Mouse (Mus musculus): Measurements from ENCODE around the gene Zbtb7b. TPM values are rescaled to one million over a fixed set of nuclear protein-coding genes. Genes with fewer than 3 reads are reported as not detected.

Zbtb7b gene
- polyA plus RNA-seq, 1 experiment from 2014 or later, result 0.42 TPM

- Histone ChIP-seq H3K4me1 (ENCODE audit: control insufficient read depth, insufficient read depth, low read length) (peaks cover 20% of the 10 kb centered on the region), H3K27me3 (ENCODE audit: control insufficient read depth, insufficient read depth, low read length) (peaks cover 5% of the 10 kb centered on the region; the same call in 1 of the 2 replicates)
- 84% methylated on average over 10 of the region's 10 CpGs for WGBS
Observed at GRCm38 (mm10) chr3:89346815-89347540, 47.6 kb downstream of the Zbtb7b start.

DNA sequence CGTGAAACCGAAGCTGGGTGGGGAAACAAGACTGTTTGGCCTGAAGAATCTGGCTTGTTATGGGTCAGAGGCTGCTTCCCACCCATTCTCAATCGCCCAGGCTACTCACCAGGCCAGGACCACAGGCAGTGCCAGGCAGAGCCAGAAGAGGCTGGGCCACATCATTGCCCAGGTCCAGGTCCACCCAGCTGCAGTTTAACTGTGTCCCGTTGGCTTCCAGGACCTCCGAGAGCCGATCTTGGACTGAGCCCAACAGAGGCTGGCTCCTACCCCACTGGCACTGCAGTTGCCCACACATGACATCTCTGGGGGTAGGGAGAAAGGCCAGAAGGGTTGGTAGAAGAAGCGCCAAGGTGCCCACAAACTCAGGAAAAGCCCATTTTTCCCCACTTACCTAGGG, 51.3 kb downstream of the Zbtb7b start:
- Histone ChIP-seq H3K27me3 (ENCODE audit: control insufficient read depth, insufficient read depth, low read length) (peaks cover 5% of the 10 kb centered on the region; the same call in 1 of the 2 replicates), H3K4me1 (ENCODE audit: control insufficient read depth, insufficient read depth, low read length) (peaks cover 18% of the 10 kb centered on the region; the same call in 1 of the 2 replicates), H3K36me3 (ENCODE audit: control insufficient read depth, insufficient read depth, low read length) (peaks cover 21% of the 10 kb centered on the region; the same call in 1 of the 2 replicates), H3K27ac (replicated peaks; ENCODE audit: low read depth, low read length) (no peak overlapping the region), H3K9me3 (ENCODE audit: control insufficient read depth, low read length) (no peaks in the 10 kb centered on the region), H3K9ac (replicated peaks; ENCODE audit: low read length) (no peak overlapping the region), H3K4me2 (ENCODE audit: low read length) (no peak overlapping the region), H3K4me3 (replicated peaks; ENCODE audit: low read depth, low read length) (no peak overlapping the region)
- DNase-seq (no peak), ATAC-seq (ENCODE audit: low FRiP score, low TSS enrichment) (no peak)
- 87% methylated on average over 7 of the region's 7 CpGs for WGBS

More at GRCm38 (mm10) chr3:89346815-89347540, 47.6 kb downstream of the Zbtb7b start:
- H3K27ac ChIP-seq (replicated peaks; ENCODE audit: low read depth, low read length), result no peak overlapping the region
- H3K4me3 ChIP-seq (replicated peaks; ENCODE audit: low read depth, low read length), result no peak overlapping the region
- H3K9me3 ChIP-seq (ENCODE audit: control insufficient read depth, low read length), result no peaks in the 10 kb centered on the region
- ATAC-seq (ENCODE audit: low FRiP score, low TSS enrichment) (no peak), DNase-seq (no peak)
- H3K36me3 ChIP-seq (ENCODE audit: control insufficient read depth, insufficient read depth, low read length), result peaks cover 21% of the 10 kb centered on the region; the same call in 1 of the 2 replicates
- no peak overlapping the region for H3K4me2 ChIP-seq (ENCODE audit: low read length)
- H3K9ac ChIP-seq (replicated peaks; ENCODE audit: low read length), result no peak overlapping the region

DNA sequence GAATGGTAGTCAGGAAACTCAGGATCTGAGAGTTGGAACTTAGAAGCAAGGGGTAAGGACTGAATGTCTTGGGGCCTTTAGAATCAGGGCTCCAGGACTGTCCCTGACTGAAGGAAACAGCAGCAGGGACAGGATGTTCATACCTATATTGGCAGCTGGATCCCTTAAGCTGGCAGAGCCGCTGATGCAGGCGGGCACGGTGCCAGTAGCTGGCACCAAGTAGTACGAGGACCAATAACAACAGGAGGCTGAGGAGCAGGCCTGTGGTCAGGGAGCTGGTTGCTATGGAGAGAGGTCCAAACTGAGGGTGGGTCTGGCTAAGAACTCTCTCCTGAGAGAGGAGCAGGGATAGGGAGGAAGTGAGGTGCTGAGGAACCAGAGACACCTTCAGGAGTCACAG, 52.8 kb downstream of the Zbtb7b start:
- Histone ChIP-seq H3K4me1 (ENCODE audit: control insufficient read depth, insufficient read depth, low read length) (peaks cover 18% of the 10 kb centered on the region; the same call in 1 of the 2 replicates), H3K4me2 (ENCODE audit: low read length) (no peak overlapping the region), H3K27me3 (ENCODE audit: control insufficient read depth, insufficient read depth, low read length) (no peaks in the 10 kb centered on the region), H3K27ac (replicated peaks; ENCODE audit: low read depth, low read length) (no peak overlapping the region), H3K9ac (replicated peaks; ENCODE audit: low read length) (no peak overlapping the region), H3K36me3 (ENCODE audit: control insufficient read depth, insufficient read depth, low read length) (peaks cover 21% of the 10 kb centered on the region; the same call in 1 of the 2 replicates), H3K4me3 (replicated peaks; ENCODE audit: low read depth, low read length) (no peak overlapping the region), H3K9me3 (ENCODE audit: control insufficient read depth, low read length) (no peaks in the 10 kb centered on the region)
- DNase-seq (no peak), ATAC-seq (ENCODE audit: low FRiP score, low TSS enrichment) (no peak)
- WGBS, result 86% methylated on average over 4 of the region's 4 CpGs

- Histone ChIP-seq H3K4me1 (ENCODE audit: control insufficient read depth, insufficient read depth, low read length) (peaks cover 23% of the 10 kb centered on the region), H3K27ac (replicated peaks; ENCODE audit: low read depth, low read length) (no peak overlapping the region), H3K4me3 (replicated peaks; ENCODE audit: low read depth, low read length) (peak overlapping the region; percentile 33), H3K4me2 (ENCODE audit: low read length) (peak overlapping the region; percentile 68), H3K9ac (replicated peaks; ENCODE audit: low read length) (peak overlapping the region; percentile 48; the same call in 1 of the 2 replicates), H3K9me3 (ENCODE audit: control insufficient read depth, low read length) (no peaks in the 10 kb centered on the region), H3K27me3 (ENCODE audit: control insufficient read depth, insufficient read depth, low read length) (no peaks in the 10 kb centered on the region), H3K36me3 (ENCODE audit: control insufficient read depth, insufficient read depth, low read length) (peaks cover 20% of the 10 kb centered on the region; the same call in 1 of the 2 replicates)
- DNase-seq (peak; percentile 93), ATAC-seq (ENCODE audit: low FRiP score, low TSS enrichment) (peak; percentile 51; the same call in 1 of the 2 replicates)
- WGBS, result 2% methylated on average over 11 of the region's 11 CpGs
Observed at GRCm38 (mm10) chr3:89340465-89340864, 54.1 kb downstream of the Zbtb7b start.

DNA sequence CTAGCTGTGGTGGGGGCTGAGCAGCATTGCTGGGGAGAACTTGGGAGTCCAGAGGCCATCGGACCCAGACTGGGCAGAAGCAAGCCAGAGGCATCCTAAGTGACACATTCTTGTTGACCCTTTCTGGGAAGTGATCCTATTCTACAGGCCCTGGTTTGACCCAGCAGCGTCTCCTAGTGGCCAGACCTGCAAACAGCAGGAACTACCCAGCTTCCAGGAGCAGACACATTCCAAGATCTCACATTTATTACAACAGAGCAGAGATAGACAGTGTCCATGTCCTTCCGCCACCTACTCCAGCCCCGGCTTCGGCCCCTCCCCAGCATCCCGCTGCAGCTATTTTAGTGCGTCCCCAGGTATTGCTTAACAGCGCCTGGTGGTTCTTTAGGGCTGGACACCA, 55.2 kb downstream of the Zbtb7b start:
- no peak overlapping the region; the same call in 1 of the 2 replicates for H3K9ac ChIP-seq (replicated peaks; ENCODE audit: low read length)

DNA sequence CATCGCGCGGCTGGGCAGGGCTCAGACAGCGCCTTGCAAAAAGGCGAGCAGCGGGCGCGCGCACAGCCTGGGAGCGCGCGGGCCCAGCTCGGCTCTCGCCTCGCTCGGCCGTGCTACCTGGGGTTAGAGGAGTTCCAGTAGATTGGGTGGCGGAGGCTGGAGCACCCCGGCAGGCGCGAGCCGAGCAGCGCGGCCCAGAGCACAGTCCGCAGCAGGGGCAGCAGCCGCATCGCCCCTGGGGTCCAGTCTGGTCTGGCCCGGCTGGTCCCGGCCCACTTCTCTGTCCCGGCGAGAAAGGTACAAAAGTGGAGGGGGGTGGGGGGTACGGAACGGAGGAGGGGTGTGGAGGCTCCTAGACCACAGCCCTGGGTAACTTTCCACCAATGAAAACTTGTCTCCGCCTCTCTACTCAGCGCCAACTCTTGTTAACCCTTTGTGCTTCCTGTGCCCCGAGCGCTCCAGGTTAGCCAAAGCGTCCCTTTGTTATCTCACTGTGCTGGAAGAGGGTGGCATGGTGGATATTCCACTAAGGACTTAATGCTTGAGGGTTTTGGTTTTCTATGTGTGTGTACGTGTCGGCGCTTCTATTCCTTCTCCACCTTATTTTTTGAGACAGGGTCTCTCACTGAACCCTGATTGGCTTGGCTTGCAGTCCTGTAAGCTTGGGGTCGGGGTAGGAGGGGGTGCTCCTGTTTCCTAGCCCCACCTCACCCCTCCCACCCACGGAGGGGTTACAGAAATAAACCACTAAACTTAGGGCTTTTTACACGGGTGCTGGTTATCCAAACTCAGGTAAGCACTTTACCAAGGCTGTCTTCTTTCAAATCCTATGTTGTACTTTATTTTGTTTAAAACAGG, 56.6 kb downstream of the Zbtb7b start, which contains the start of gene Efna4:
Gene Efna4, minus strand, starts transcription at position 308 of the 858 bp plus-strand sequence.
- Histone ChIP-seq H3K4me1 (ENCODE audit: control insufficient read depth, insufficient read depth, low read length) (peaks cover 26% of the 10 kb centered on the region), H3K9me3 (ENCODE audit: control insufficient read depth, low read length) (no peaks in the 10 kb centered on the region), H3K4me3 (replicated peaks; ENCODE audit: low read depth, low read length) (peak within 1 kb of the TSS; percentile 77), H3K27me3 (ENCODE audit: control insufficient read depth, insufficient read depth, low read length) (no peaks in the 10 kb centered on the region), H3K27ac (replicated peaks; ENCODE audit: low read depth, low read length) (peak within 1 kb of the TSS; percentile 71), H3K9ac (replicated peaks; ENCODE audit: low read length) (peak within 1 kb of the TSS; percentile 85), H3K4me2 (ENCODE audit: low read length) (peak within 1 kb of the TSS; percentile 89), H3K36me3 (ENCODE audit: control insufficient read depth, insufficient read depth, low read length) (peaks cover 1% of the 10 kb centered on the region; the same call in 1 of the 2 replicates)
- under 1% methylated on average over 44 of the region's 44 CpGs for WGBS
- peak; percentile 74 for ATAC-seq (ENCODE audit: low FRiP score, low TSS enrichment)
- peak; percentile 82 for DNase-seq

More for the DNA sequence above, 55.2 kb downstream of the Zbtb7b start:
- 31% methylated on average over 8 of the region's 8 CpGs for WGBS
- DNase-seq, result peak; percentile 77
- peaks cover 23% of the 10 kb centered on the region for H3K4me1 ChIP-seq (ENCODE audit: control insufficient read depth, insufficient read depth, low read length)
- peaks cover 14% of the 10 kb centered on the region; the same call in 1 of the 2 replicates for H3K36me3 ChIP-seq (ENCODE audit: control insufficient read depth, insufficient read depth, low read length)
- no peaks in the 10 kb centered on the region for H3K9me3 ChIP-seq (ENCODE audit: control insufficient read depth, low read length)
- H3K4me3 ChIP-seq (replicated peaks; ENCODE audit: low read depth, low read length), result no peak overlapping the region
- H3K27ac ChIP-seq (replicated peaks; ENCODE audit: low read depth, low read length), result no peak overlapping the region
- peak overlapping the region; percentile 68; the same call in 1 of the 2 replicates for H3K4me2 ChIP-seq (ENCODE audit: low read length)
- no peaks in the 10 kb centered on the region for H3K27me3 ChIP-seq (ENCODE audit: control insufficient read depth, insufficient read depth, low read length)
- ATAC-seq (ENCODE audit: low FRiP score, low TSS enrichment), result no peak

DNA sequence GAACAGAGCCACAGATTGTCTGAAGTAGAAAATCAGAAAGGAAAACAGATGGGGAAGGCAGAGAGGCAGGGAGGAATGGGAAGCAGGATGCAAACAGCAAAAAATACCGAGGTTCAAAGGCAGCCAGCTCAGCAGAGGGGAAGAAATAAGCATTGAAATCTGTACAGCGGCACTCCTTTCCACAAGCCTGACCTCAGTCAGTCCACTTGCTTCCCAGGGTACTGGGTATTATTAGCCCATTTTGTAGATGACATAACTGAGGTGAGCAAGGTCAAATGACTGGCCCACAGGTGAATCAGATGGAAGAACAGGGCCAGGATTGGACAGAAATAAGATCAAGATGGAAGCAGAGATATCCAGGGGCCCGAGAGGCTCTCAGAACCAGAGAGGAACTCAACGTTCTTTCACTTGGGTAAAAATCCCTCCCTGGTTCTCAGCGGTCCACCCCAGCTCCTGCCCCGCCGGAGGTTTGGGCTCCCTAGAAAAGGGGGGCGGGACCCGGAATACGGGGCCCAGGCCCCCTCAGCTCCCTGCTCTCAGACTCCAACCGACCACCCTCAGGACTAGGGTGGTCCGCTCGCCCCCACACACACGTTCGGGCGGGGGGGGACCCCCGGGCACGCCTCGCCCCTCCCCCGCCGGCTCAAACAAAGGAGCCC, 57.4 kb downstream of the Zbtb7b start:
- peak; percentile 23 for DNase-seq

DNA sequence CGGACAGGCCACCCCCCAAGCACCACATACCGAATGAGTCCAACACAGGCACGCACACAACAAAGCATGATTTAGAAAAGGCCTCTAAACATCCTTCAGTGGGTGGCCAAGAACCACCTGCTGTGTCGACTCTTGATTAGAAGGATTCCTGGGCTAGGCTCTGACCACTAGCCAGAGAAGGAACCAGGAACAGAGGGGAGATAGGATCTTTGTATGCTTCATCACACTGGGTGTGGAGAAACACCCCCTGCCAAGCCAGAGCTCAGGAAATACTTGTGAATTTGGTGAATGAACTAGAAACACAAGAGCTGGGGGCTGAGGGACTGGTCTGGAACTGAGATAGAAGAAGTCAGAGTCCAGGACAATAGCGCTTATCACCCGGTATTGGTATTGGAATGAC, 58.0 kb downstream of the Zbtb7b start:
- Histone ChIP-seq H3K4me1 (ENCODE audit: control insufficient read depth, insufficient read depth, low read length) (peaks cover 40% of the 10 kb centered on the region), H3K4me2 (ENCODE audit: low read length) (peak overlapping the region; percentile 89), H3K9ac (replicated peaks; ENCODE audit: low read length) (peak overlapping the region; percentile 85; the same call in 1 of the 2 replicates), H3K27me3 (ENCODE audit: control insufficient read depth, insufficient read depth, low read length) (no peaks in the 10 kb centered on the region), H3K27ac (replicated peaks; ENCODE audit: low read depth, low read length) (no peak overlapping the region), H3K9me3 (ENCODE audit: control insufficient read depth, low read length) (no peaks in the 10 kb centered on the region), H3K36me3 (ENCODE audit: control insufficient read depth, insufficient read depth, low read length) (no peaks in the 10 kb centered on the region), H3K4me3 (replicated peaks; ENCODE audit: low read depth, low read length) (peak overlapping the region; percentile 77)
- no peak for ATAC-seq (ENCODE audit: low FRiP score, low TSS enrichment)
- peak; percentile 12 for DNase-seq
- WGBS, result 6% methylated on average over 6 of the region's 6 CpGs

More for the DNA sequence above, 57.4 kb downstream of the Zbtb7b start:
- Histone ChIP-seq H3K4me2 (ENCODE audit: low read length) (peak overlapping the region; percentile 89), H3K9ac (replicated peaks; ENCODE audit: low read length) (peak overlapping the region; percentile 85), H3K36me3 (ENCODE audit: control insufficient read depth, insufficient read depth, low read length) (no peaks in the 10 kb centered on the region), H3K9me3 (ENCODE audit: control insufficient read depth, low read length) (no peaks in the 10 kb centered on the region), H3K27me3 (ENCODE audit: control insufficient read depth, insufficient read depth, low read length) (no peaks in the 10 kb centered on the region), H3K4me3 (replicated peaks; ENCODE audit: low read depth, low read length) (peak overlapping the region; percentile 77), H3K4me1 (ENCODE audit: control insufficient read depth, insufficient read depth, low read length) (peaks cover 34% of the 10 kb centered on the region), H3K27ac (replicated peaks; ENCODE audit: low read depth, low read length) (peak overlapping the region; percentile 71)
- under 1% methylated on average over 21 of the region's 21 CpGs for WGBS
- ATAC-seq (ENCODE audit: low FRiP score, low TSS enrichment), result peak; percentile 24

Measured in midbrain, embryonic 14.5 days (tissue).